Mouse (Mus musculus) urinary bladder, postnatal 4 days (tissue): ENCODE results near the gene Rpap3.

Experiments
- DNase-seq, 2 experiments: peaks; one replicate each; pipeline ENCODE4 v3.0.0; 2021 to 2022; ENCODE audit warnings: low spot score in 2 of 2

Gene Rpap3

GRCm38 (mm10) chr15:97705211-97706050 is at the start of gene Rpap3:
Gene Rpap3, minus strand, starts transcription at chr15:97705825.
- DNase-seq = peak; percentile 78 to 85

- DNase-seq = no peak
Observed at GRCm38 (mm10) chr15:97755361-97755760, 49.7 kb upstream of the Rpap3 start.

GRCm38 (mm10) chr15:97754476-97754875 is 48.9 kb upstream of the Rpap3 start:
- DNase-seq = no peak

- no peak for DNase-seq
Observed at GRCm38 (mm10) chr15:97752491-97752890, 46.9 kb upstream of the Rpap3 start.

GRCm38 (mm10) chr15:97751676-97752075 is 46.1 kb upstream of the Rpap3 start:
- no peak for DNase-seq

GRCm38 (mm10) chr15:97750697-97751096 is 45.1 kb upstream of the Rpap3 start:
- DNase-seq = peak; percentile 70 to 78

GRCm38 (mm10) chr15:97749841-97750240 is 44.2 kb upstream of the Rpap3 start:
- DNase-seq = no peak

GRCm38 (mm10) chr15:97749397-97749796 is 43.8 kb upstream of the Rpap3 start:
- DNase-seq = no peak

- no peak for DNase-seq
Observed at GRCm38 (mm10) chr15:97748964-97749363, 43.3 kb upstream of the Rpap3 start.

- no peak for DNase-seq
Observed at GRCm38 (mm10) chr15:97748309-97748708, 42.7 kb upstream of the Rpap3 start.

GRCm38 (mm10) chr15:97747486-97747885 is 41.9 kb upstream of the Rpap3 start:
- DNase-seq = no peak

GRCm38 (mm10) chr15:97746748-97747147 is 41.1 kb upstream of the Rpap3 start:
- no peak for DNase-seq

- no peak for DNase-seq
Observed at GRCm38 (mm10) chr15:97746278-97746677, 40.7 kb upstream of the Rpap3 start.

GRCm38 (mm10) chr15:97745331-97745730 is 39.7 kb upstream of the Rpap3 start:
- DNase-seq = peak in 1 of 2 experiments; percentile 71

GRCm38 (mm10) chr15:97744930-97745329 is 39.3 kb upstream of the Rpap3 start:
- peak in 1 of 2 experiments; percentile 44 for DNase-seq

GRCm38 (mm10) chr15:97743961-97744525 is 38.4 kb upstream of the Rpap3 start:
- no peak for DNase-seq

- no peak for DNase-seq
Observed at GRCm38 (mm10) chr15:97743210-97743609, 37.6 kb upstream of the Rpap3 start.

- DNase-seq = no peak
Observed at GRCm38 (mm10) chr15:97742600-97742999, 37.0 kb upstream of the Rpap3 start.

GRCm38 (mm10) chr15:97742074-97742473 is 36.4 kb upstream of the Rpap3 start:
- DNase-seq = no peak

GRCm38 (mm10) chr15:97741662-97742061 is 36.0 kb upstream of the Rpap3 start:
- no peak for DNase-seq

GRCm38 (mm10) chr15:97740283-97740732 is 34.7 kb upstream of the Rpap3 start:
- no peak for DNase-seq

- no peak for DNase-seq
Observed at GRCm38 (mm10) chr15:97738923-97739322, 33.3 kb upstream of the Rpap3 start.

GRCm38 (mm10) chr15:97731988-97732387 is 26.4 kb upstream of the Rpap3 start:
- DNase-seq = no peak
